Mouse (Mus musculus): ENCODE measurements around the gene Acad11. TPM values are rescaled to one million over a fixed set of nuclear protein-coding genes. Genes with fewer than 3 reads are reported as not detected.
A peak's percentile ranks its signal among the peaks of the same experiment; 100 is the strongest.

Acad11 gene
- polyA plus RNA-seq, 1 experiment from 2014 or later, result 12.9 TPM

DNA sequence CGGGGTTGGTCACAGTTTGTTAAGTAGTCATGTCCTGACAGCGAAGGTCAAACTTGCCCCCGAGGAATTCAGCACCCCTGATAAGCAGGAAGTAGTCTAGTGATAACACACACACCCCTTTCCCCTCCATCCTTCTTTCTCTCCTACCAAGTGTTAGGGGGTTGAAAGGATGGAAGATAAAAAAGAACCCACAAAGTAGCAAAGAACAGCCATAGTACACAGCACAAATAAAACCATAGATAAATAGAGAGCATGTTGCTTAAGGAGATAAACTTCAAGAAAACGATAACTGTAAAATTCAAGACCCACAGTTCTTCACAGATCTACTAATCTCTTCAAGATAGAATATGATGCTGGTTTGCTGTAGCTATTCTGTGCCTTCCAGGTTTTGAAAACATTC lies 7.1 kb downstream of the Acad11 start:
- H3K27me3 ChIP-seq (replicated peaks; ENCODE audit: control insufficient read depth, insufficient read depth, low read length), result no peaks in the 10 kb centered on the region
- peaks cover 2% of the 10 kb centered on the region; the same call in 1 of the 2 replicates for H3K4me1 ChIP-seq (replicated peaks; ENCODE audit: control insufficient read depth, insufficient read depth, low read length)
- 58% methylated on average over 4 of the region's 4 CpGs for WGBS
- no peak for ATAC-seq (replicated peaks; ENCODE audit: low FRiP score)
- no peak overlapping the region for H3K27ac ChIP-seq (ENCODE audit: low read depth, low read length)
- H3K4me3 ChIP-seq (ENCODE audit: low read depth, low read length), result no peak overlapping the region
- H3K9ac ChIP-seq (ENCODE audit: low read depth, low read length), result no peak overlapping the region
- H3K4me2 ChIP-seq, result no peak overlapping the region
- no peaks in the 10 kb centered on the region for H3K36me3 ChIP-seq (ENCODE audit: control insufficient read depth, insufficient read depth, low read length)
- no peaks in the 10 kb centered on the region for H3K9me3 ChIP-seq (ENCODE audit: control insufficient read depth, low read length)
- DNase-seq (ENCODE audit: low spot score), result no peak

DNA sequence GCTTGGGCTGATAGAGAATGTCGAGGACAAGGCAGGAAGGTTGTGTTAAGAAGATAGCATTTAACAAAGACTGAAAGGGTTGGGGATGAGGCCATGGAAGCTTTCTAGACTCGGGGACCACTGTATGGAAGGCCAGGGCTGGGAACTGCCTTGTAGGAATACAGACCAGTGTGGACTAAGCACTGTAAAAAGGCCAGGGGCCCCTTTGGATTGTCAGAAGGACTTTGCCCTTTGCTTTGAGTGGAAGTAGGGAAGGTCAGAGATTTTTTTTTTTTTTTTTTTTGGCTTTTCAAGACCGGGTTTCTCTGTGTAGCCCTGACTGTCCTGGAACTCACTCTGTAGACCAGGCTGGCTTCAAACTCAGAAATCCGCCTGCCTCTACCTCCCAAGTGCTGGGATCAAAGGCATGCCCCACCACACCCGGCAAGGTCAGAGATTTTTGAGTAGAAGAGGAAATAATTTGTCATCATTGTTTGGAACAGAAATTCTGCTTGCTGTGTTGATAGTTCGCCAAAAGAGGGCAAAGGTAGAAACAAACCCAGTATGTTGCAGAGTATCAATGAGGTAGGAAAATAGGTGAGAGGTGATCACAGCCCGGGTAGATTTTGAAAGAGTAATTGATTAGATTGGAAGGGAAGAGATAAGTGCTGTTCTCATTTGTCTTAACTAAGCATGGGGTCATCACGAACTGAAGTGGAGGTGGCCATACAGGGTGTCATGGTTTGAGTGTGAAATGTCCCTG lies 7.9 kb downstream of the Acad11 start:
- no peak overlapping the region for H3K27ac ChIP-seq (ENCODE audit: low read depth, low read length)
- H3K4me2 ChIP-seq, result no peak overlapping the region
- H3K36me3 ChIP-seq (ENCODE audit: control insufficient read depth, insufficient read depth, low read length), result no peaks in the 10 kb centered on the region
- H3K4me3 ChIP-seq (ENCODE audit: low read depth, low read length), result no peak overlapping the region
- H3K9ac ChIP-seq (ENCODE audit: low read depth, low read length), result no peak overlapping the region
- no peaks in the 10 kb centered on the region for H3K27me3 ChIP-seq (replicated peaks; ENCODE audit: control insufficient read depth, insufficient read depth, low read length)
- WGBS, result 63% methylated on average over 8 of the region's 8 CpGs
- peaks cover 2% of the 10 kb centered on the region; the same call in 1 of the 2 replicates for H3K4me1 ChIP-seq (replicated peaks; ENCODE audit: control insufficient read depth, insufficient read depth, low read length)
- ATAC-seq (replicated peaks; ENCODE audit: low FRiP score) (no peak), DNase-seq (ENCODE audit: low spot score) (no peak)
- no peaks in the 10 kb centered on the region for H3K9me3 ChIP-seq (ENCODE audit: control insufficient read depth, low read length)

DNA sequence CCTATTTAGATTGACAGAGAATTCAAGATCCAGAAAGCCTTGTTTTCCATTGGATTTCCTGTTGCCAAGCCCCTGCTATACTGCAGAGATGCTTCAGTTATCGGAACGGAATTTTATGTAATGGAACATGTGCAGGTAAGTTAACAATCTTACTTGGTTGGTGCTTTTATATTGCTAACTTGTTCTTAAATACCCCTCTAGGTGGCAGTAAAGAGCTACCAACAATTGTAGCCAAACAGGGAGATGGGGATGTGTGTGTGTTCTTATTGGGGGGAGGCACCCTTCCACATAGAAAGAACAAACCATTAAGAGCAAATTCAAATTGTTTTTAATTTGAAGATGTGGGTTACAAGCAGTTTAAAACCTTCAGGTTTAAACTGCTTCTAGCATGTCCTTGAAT lies 12.6 kb downstream of the Acad11 start:
- Histone ChIP-seq H3K27me3 (replicated peaks; ENCODE audit: control insufficient read depth, insufficient read depth, low read length) (no peaks in the 10 kb centered on the region), H3K27ac (ENCODE audit: low read depth, low read length) (no peak overlapping the region), H3K36me3 (ENCODE audit: control insufficient read depth, insufficient read depth, low read length) (no peaks in the 10 kb centered on the region), H3K4me2 (no peak overlapping the region), H3K9me3 (ENCODE audit: control insufficient read depth, low read length) (no peaks in the 10 kb centered on the region), H3K4me3 (ENCODE audit: low read depth, low read length) (no peak overlapping the region), H3K9ac (ENCODE audit: low read depth, low read length) (no peak overlapping the region), H3K4me1 (replicated peaks; ENCODE audit: control insufficient read depth, insufficient read depth, low read length) (no peaks in the 10 kb centered on the region)
- DNase-seq (ENCODE audit: low spot score) (no peak), ATAC-seq (replicated peaks; ENCODE audit: low FRiP score) (no peak)
- 58% methylated on average over 2 of the region's 2 CpGs for WGBS

DNA sequence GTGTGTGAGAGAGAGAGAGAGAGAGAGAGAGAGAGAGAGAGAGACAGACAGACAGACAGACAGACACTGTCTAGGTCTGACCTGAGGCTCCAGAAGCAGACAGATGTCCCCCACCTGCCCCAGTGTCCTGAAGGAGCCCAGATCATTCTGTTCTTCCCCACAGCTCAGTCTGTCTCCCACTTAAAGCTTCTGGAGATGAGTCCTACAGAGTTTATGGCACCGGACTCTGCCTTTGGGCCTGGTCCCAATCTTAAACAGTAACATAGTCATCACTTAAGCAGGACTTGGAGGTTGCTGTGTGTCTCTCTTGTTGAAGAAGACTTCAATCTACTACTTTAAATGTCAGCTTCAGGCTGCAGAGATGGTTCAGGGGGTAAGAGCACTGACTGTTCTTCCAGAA lies 15.6 kb downstream of the Acad11 start:
- Histone ChIP-seq H3K4me1 (replicated peaks; ENCODE audit: control insufficient read depth, insufficient read depth, low read length) (no peaks in the 10 kb centered on the region), H3K4me2 (no peak overlapping the region), H3K27me3 (replicated peaks; ENCODE audit: control insufficient read depth, insufficient read depth, low read length) (no peaks in the 10 kb centered on the region), H3K27ac (ENCODE audit: low read depth, low read length) (no peak overlapping the region), H3K36me3 (ENCODE audit: control insufficient read depth, insufficient read depth, low read length) (no peaks in the 10 kb centered on the region), H3K4me3 (ENCODE audit: low read depth, low read length) (no peak overlapping the region), H3K9ac (ENCODE audit: low read depth, low read length) (no peak overlapping the region), H3K9me3 (ENCODE audit: control insufficient read depth, low read length) (no peaks in the 10 kb centered on the region)
- 96% methylated on average over 1 of the region's 1 CpGs for WGBS
- DNase-seq (ENCODE audit: low spot score), result no peak
- ATAC-seq (replicated peaks; ENCODE audit: low FRiP score), result no peak

DNA sequence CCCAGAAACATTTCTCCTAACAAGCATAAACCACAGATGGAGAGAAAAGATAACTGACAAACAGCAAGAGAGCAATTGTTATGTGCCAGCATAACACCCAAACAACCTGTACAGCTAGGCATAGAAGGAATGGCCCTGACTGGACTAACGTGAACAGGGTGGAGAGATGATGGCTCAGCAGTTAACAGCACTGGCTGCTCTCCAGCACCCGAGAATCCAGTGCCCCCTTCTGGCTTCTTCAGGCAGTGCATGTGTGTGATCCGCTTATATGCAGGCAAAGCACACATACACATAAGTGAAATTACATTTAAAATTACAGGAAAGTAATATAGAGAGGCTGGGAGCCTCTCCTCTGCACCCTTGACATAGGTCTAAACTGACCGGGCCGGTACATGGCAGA lies 16.2 kb downstream of the Acad11 start:
- H3K9ac ChIP-seq (ENCODE audit: low read depth, low read length), result no peak overlapping the region
- no peak overlapping the region for H3K4me3 ChIP-seq (ENCODE audit: low read depth, low read length)
- no peaks in the 10 kb centered on the region for H3K4me1 ChIP-seq (replicated peaks; ENCODE audit: control insufficient read depth, insufficient read depth, low read length)
- no peaks in the 10 kb centered on the region for H3K27me3 ChIP-seq (replicated peaks; ENCODE audit: control insufficient read depth, insufficient read depth, low read length)
- ATAC-seq (replicated peaks; ENCODE audit: low FRiP score) (peak; percentile 47; the same call in 1 of the 2 replicates), DNase-seq (ENCODE audit: low spot score) (peak; percentile 33)
- H3K36me3 ChIP-seq (ENCODE audit: control insufficient read depth, insufficient read depth, low read length), result no peaks in the 10 kb centered on the region
- no peak overlapping the region for H3K4me2 ChIP-seq
- H3K9me3 ChIP-seq (ENCODE audit: control insufficient read depth, low read length), result no peaks in the 10 kb centered on the region
- H3K27ac ChIP-seq (ENCODE audit: low read depth, low read length), result no peak overlapping the region
- 44% methylated on average over 5 of the region's 5 CpGs for WGBS

DNA sequence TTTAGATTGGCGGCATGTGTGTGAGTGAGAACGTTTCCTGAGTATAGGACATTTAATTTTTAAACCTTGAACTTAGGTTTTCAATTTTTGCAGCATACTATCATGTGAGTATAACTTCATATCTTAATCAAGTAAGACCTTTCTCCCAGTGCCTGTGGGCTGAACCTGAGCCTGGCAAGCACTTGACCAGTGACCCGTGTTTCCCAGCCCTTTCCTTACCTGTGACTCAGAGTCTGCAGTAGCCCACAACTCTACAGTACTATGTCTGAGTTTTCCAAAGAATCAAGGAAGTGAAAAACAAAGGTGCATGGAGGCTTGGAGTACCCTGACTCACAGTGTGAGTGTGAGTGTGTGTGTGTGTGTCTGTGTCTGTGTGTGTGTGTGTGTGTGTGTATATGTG lies 16.9 kb downstream of the Acad11 start:
- no peak overlapping the region for H3K4me2 ChIP-seq
- no peaks in the 10 kb centered on the region for H3K36me3 ChIP-seq (ENCODE audit: control insufficient read depth, insufficient read depth, low read length)
- no peak overlapping the region for H3K27ac ChIP-seq (ENCODE audit: low read depth, low read length)
- no peak overlapping the region for H3K9ac ChIP-seq (ENCODE audit: low read depth, low read length)
- DNase-seq (ENCODE audit: low spot score), result no peak
- no peak for ATAC-seq (replicated peaks; ENCODE audit: low FRiP score)
- no peaks in the 10 kb centered on the region for H3K4me1 ChIP-seq (replicated peaks; ENCODE audit: control insufficient read depth, insufficient read depth, low read length)
- H3K4me3 ChIP-seq (ENCODE audit: low read depth, low read length), result no peak overlapping the region
- no peaks in the 10 kb centered on the region for H3K9me3 ChIP-seq (ENCODE audit: control insufficient read depth, low read length)
- no peaks in the 10 kb centered on the region for H3K27me3 ChIP-seq (replicated peaks; ENCODE audit: control insufficient read depth, insufficient read depth, low read length)
- WGBS, result 68% methylated on average over 3 of the region's 3 CpGs

DNA sequence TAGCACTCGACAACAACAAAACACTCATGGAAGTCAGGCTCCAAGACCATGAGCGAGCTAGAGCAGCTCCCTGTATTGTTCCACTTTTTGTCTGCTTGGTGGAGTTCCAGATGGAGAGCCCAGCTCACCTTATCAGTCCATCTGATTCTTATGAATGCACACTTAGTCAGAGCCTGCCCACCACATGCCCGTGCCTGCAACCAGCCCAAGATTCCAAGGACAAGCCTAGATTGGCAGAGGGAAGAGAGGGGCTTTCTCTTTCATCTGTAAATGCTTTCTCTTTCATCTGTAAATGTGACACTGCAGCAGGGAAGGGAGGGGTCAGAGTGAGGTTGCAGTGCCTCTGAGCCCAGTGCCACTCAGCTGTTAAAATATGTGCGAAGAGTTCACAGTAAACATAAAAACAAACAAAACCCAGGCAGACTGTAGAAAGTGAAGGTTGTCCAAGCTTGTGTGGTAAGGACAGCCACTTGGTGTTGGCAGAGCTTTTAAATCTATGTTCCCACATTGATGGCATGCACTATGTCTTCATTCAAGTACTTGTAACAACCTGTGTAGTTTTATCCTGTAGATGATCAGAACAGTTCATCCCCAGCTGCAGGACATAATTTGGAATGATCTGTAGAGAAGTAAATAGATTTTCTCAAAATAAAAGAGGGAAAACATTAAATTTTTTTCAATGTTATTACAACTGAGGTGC lies 22.7 kb downstream of the Acad11 start:
- Histone ChIP-seq H3K27ac (ENCODE audit: low read depth, low read length) (no peak overlapping the region), H3K4me3 (ENCODE audit: low read depth, low read length) (no peak overlapping the region), H3K4me1 (replicated peaks; ENCODE audit: control insufficient read depth, insufficient read depth, low read length) (no peaks in the 10 kb centered on the region), H3K9me3 (ENCODE audit: control insufficient read depth, low read length) (no peaks in the 10 kb centered on the region), H3K36me3 (ENCODE audit: control insufficient read depth, insufficient read depth, low read length) (no peaks in the 10 kb centered on the region), H3K27me3 (replicated peaks; ENCODE audit: control insufficient read depth, insufficient read depth, low read length) (no peaks in the 10 kb centered on the region), H3K4me2 (no peak overlapping the region), H3K9ac (ENCODE audit: low read depth, low read length) (no peak overlapping the region)
- ATAC-seq (replicated peaks; ENCODE audit: low FRiP score) (no peak), DNase-seq (ENCODE audit: low spot score) (no peak)
- 61% methylated on average over 4 of the region's 4 CpGs for WGBS

DNA sequence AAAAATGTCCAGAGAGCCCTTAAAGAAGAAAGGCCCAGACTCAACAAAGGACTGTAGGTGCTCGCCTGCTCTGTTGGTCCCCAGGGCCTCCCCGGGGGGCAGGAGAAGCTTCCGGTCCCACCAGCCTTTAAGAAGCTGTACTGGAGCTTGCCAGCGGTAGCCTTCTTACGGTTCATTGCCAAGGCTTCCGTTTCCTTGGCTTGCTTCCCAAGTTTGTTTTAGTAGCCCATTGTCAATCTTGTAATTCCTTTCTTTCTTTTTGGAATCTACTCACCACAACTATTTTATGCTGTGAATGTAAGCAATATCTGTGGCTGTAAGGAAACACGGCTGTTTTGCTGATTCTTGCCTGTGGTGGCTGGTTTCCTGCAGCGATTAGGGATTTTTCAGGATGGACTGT lies 25.4 kb downstream of the Acad11 start:
- WGBS, result 87% methylated on average over 8 of the region's 8 CpGs
- no peak overlapping the region for H3K4me2 ChIP-seq
- H3K9ac ChIP-seq (ENCODE audit: low read depth, low read length), result no peak overlapping the region
- H3K4me1 ChIP-seq (replicated peaks; ENCODE audit: control insufficient read depth, insufficient read depth, low read length), result no peaks in the 10 kb centered on the region
- H3K4me3 ChIP-seq (ENCODE audit: low read depth, low read length), result no peak overlapping the region
- no peaks in the 10 kb centered on the region for H3K36me3 ChIP-seq (ENCODE audit: control insufficient read depth, insufficient read depth, low read length)
- no peaks in the 10 kb centered on the region for H3K27me3 ChIP-seq (replicated peaks; ENCODE audit: control insufficient read depth, insufficient read depth, low read length)
- H3K27ac ChIP-seq (ENCODE audit: low read depth, low read length), result no peak overlapping the region
- H3K9me3 ChIP-seq (ENCODE audit: control insufficient read depth, low read length), result no peaks in the 10 kb centered on the region
- DNase-seq (ENCODE audit: low spot score), result peak; percentile 21
- ATAC-seq (replicated peaks; ENCODE audit: low FRiP score), result no peak

DNA sequence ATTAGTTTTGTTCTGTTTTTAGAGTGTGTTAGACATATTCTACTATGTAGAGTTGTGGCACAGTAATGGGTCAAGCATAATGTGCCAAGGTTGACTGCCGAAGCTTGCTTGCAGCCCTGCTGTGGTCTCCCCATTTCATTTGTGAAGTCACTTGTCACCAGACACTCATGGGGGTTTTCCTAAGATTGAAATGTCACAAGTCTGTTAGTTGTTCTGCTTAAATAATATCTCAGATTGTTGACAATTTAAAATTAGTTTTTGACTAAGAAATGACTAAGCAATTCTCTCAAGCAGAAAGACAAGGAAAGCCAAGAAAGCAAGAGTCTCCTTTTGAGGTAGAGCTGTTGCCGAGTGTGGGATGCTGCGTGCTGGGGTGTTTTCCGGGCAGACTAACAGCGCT lies 29.8 kb downstream of the Acad11 start:
- WGBS, result 96% methylated on average over 5 of the region's 5 CpGs
- H3K27ac ChIP-seq (ENCODE audit: low read depth, low read length), result no peak overlapping the region
- no peaks in the 10 kb centered on the region for H3K9me3 ChIP-seq (ENCODE audit: control insufficient read depth, low read length)
- DNase-seq (ENCODE audit: low spot score) (no peak), ATAC-seq (replicated peaks; ENCODE audit: low FRiP score) (no peak)
- H3K27me3 ChIP-seq (replicated peaks; ENCODE audit: control insufficient read depth, insufficient read depth, low read length), result no peaks in the 10 kb centered on the region
- no peaks in the 10 kb centered on the region for H3K36me3 ChIP-seq (ENCODE audit: control insufficient read depth, insufficient read depth, low read length)
- H3K9ac ChIP-seq (ENCODE audit: low read depth, low read length), result no peak overlapping the region
- H3K4me2 ChIP-seq, result no peak overlapping the region
- H3K4me1 ChIP-seq (replicated peaks; ENCODE audit: control insufficient read depth, insufficient read depth, low read length), result no peaks in the 10 kb centered on the region
- H3K4me3 ChIP-seq (ENCODE audit: low read depth, low read length), result no peak overlapping the region

All from liver, embryonic 11.5 days (tissue).